Mouse (Mus musculus): Measurements from ENCODE around the gene Tent5c. TPM values are rescaled to one million over a fixed set of nuclear protein-coding genes. Genes with fewer than 3 reads are reported as not detected.

Gene Tent5c
- polyA plus RNA-seq (2014; fragmentation: Nextera tagmentation; extraction: Ambion mirVana): 7.4 and 8.3 TPM in 2 replicates

GRCm38 (mm10) chr3:100489133-100490009, at the start of gene Tent5c:
Tent5c (minus strand) TSS chr3:100489324.
- H3K36me3 ChIP-seq (ENCODE audit: control insufficient read depth, insufficient read depth, low read length): no peaks in the 10 kb centered on the region
- H3K4me2 ChIP-seq: peak within 1 kb of the TSS; percentile 99
- peak within 1 kb of the TSS; percentile 46 for H3K27ac ChIP-seq (ENCODE audit: low read depth, low read length)
- H3K27me3 ChIP-seq (ENCODE audit: control insufficient read depth, insufficient read depth, low read length): peaks cover 10% of the 10 kb centered on the region
- peak within 1 kb of the TSS; percentile 76 for H3K4me3 ChIP-seq (ENCODE audit: low read depth, low read length)
- H3K9ac ChIP-seq (ENCODE audit: low read depth, low read length): peak within 1 kb of the TSS; percentile 75
- whole genome bisulfite sequencing (ENCODE audit: insufficient replicate concordance): under 1% methylated on average over 69 of the region's 73 CpGs
- H3K4me1 ChIP-seq (ENCODE audit: control insufficient read depth, insufficient read depth, low read length): peaks cover 7% of the 10 kb centered on the region; the same call in 1 of the 2 replicates
- peak; percentile 96 for ATAC-seq (replicated peaks; ENCODE audit: insufficient number of reproducible peaks, low FRiP score, low TSS enrichment)
- H3K9me3 ChIP-seq (replicated peaks; ENCODE audit: control insufficient read depth, low read length): no peaks in the 10 kb centered on the region

- Histone ChIP-seq H3K27me3 (ENCODE audit: control insufficient read depth, insufficient read depth, low read length) (no peaks in the 10 kb centered on the region), H3K4me3 (ENCODE audit: low read depth, low read length) (no peak overlapping the region), H3K27ac (ENCODE audit: low read depth, low read length) (no peak overlapping the region), H3K4me1 (ENCODE audit: control insufficient read depth, insufficient read depth, low read length) (no peaks in the 10 kb centered on the region), H3K9ac (ENCODE audit: low read depth, low read length) (no peak overlapping the region), H3K4me2 (no peak overlapping the region), H3K9me3 (replicated peaks; ENCODE audit: control insufficient read depth, low read length) (no peaks in the 10 kb centered on the region), H3K36me3 (ENCODE audit: control insufficient read depth, insufficient read depth, low read length) (no peaks in the 10 kb centered on the region)
- WGBS (ENCODE audit: insufficient replicate concordance): 98% methylated on average over 2 of the region's 2 CpGs
- ATAC-seq (replicated peaks; ENCODE audit: insufficient number of reproducible peaks, low FRiP score, low TSS enrichment): no peak
Observed at GRCm38 (mm10) chr3:100536686-100537085, 47.6 kb upstream of the Tent5c start.

GRCm38 (mm10) chr3:100535902-100536301, 46.8 kb upstream of the Tent5c start:
- H3K36me3 ChIP-seq (ENCODE audit: control insufficient read depth, insufficient read depth, low read length): no peaks in the 10 kb centered on the region
- WGBS (ENCODE audit: insufficient replicate concordance): 59% methylated on average over 4 of the region's 4 CpGs
- no peak for ATAC-seq (replicated peaks; ENCODE audit: insufficient number of reproducible peaks, low FRiP score, low TSS enrichment)
- H3K9me3 ChIP-seq (replicated peaks; ENCODE audit: control insufficient read depth, low read length): no peaks in the 10 kb centered on the region
- no peaks in the 10 kb centered on the region for H3K27me3 ChIP-seq (ENCODE audit: control insufficient read depth, insufficient read depth, low read length)
- H3K4me3 ChIP-seq (ENCODE audit: low read depth, low read length): no peak overlapping the region
- no peaks in the 10 kb centered on the region for H3K4me1 ChIP-seq (ENCODE audit: control insufficient read depth, insufficient read depth, low read length)
- H3K9ac ChIP-seq (ENCODE audit: low read depth, low read length): no peak overlapping the region
- no peak overlapping the region for H3K27ac ChIP-seq (ENCODE audit: low read depth, low read length)
- no peak overlapping the region for H3K4me2 ChIP-seq

- Histone ChIP-seq H3K27me3 (ENCODE audit: control insufficient read depth, insufficient read depth, low read length) (no peaks in the 10 kb centered on the region), H3K4me2 (no peak overlapping the region), H3K27ac (ENCODE audit: low read depth, low read length) (no peak overlapping the region), H3K9ac (ENCODE audit: low read depth, low read length) (no peak overlapping the region), H3K4me1 (ENCODE audit: control insufficient read depth, insufficient read depth, low read length) (no peaks in the 10 kb centered on the region), H3K36me3 (ENCODE audit: control insufficient read depth, insufficient read depth, low read length) (no peaks in the 10 kb centered on the region), H3K9me3 (replicated peaks; ENCODE audit: control insufficient read depth, low read length) (no peaks in the 10 kb centered on the region), H3K4me3 (ENCODE audit: low read depth, low read length) (no peak overlapping the region)
- ATAC-seq (replicated peaks; ENCODE audit: insufficient number of reproducible peaks, low FRiP score, low TSS enrichment): no peak
- 53% methylated on average over 3 of the region's 3 CpGs for WGBS (ENCODE audit: insufficient replicate concordance)
Observed at GRCm38 (mm10) chr3:100535298-100535697, 46.2 kb upstream of the Tent5c start.

GRCm38 (mm10) chr3:100534394-100534793, 45.3 kb upstream of the Tent5c start:
- ATAC-seq (replicated peaks; ENCODE audit: insufficient number of reproducible peaks, low FRiP score, low TSS enrichment): no peak
- Histone ChIP-seq H3K9me3 (replicated peaks; ENCODE audit: control insufficient read depth, low read length) (no peaks in the 10 kb centered on the region), H3K36me3 (ENCODE audit: control insufficient read depth, insufficient read depth, low read length) (no peaks in the 10 kb centered on the region)

GRCm38 (mm10) chr3:100533429-100533828, 44.3 kb upstream of the Tent5c start:
- ATAC-seq (replicated peaks; ENCODE audit: insufficient number of reproducible peaks, low FRiP score, low TSS enrichment): no peak
- no peaks in the 10 kb centered on the region for H3K9me3 ChIP-seq (replicated peaks; ENCODE audit: control insufficient read depth, low read length)
- no peaks in the 10 kb centered on the region for H3K36me3 ChIP-seq (ENCODE audit: control insufficient read depth, insufficient read depth, low read length)
- no peak overlapping the region for H3K4me3 ChIP-seq (ENCODE audit: low read depth, low read length)
- no peak overlapping the region for H3K9ac ChIP-seq (ENCODE audit: low read depth, low read length)
- no peak overlapping the region for H3K4me2 ChIP-seq
- no peaks in the 10 kb centered on the region for H3K4me1 ChIP-seq (ENCODE audit: control insufficient read depth, insufficient read depth, low read length)
- H3K27ac ChIP-seq (ENCODE audit: low read depth, low read length): no peak overlapping the region
- no peaks in the 10 kb centered on the region for H3K27me3 ChIP-seq (ENCODE audit: control insufficient read depth, insufficient read depth, low read length)

More at GRCm38 (mm10) chr3:100534394-100534793, 45.3 kb upstream of the Tent5c start:
- no peak overlapping the region for H3K9ac ChIP-seq (ENCODE audit: low read depth, low read length)
- no peak overlapping the region for H3K27ac ChIP-seq (ENCODE audit: low read depth, low read length)
- WGBS (ENCODE audit: insufficient replicate concordance): 77% methylated on average over 3 of the region's 3 CpGs
- no peak overlapping the region for H3K4me3 ChIP-seq (ENCODE audit: low read depth, low read length)
- H3K27me3 ChIP-seq (ENCODE audit: control insufficient read depth, insufficient read depth, low read length): no peaks in the 10 kb centered on the region
- H3K4me2 ChIP-seq: no peak overlapping the region
- no peaks in the 10 kb centered on the region for H3K4me1 ChIP-seq (ENCODE audit: control insufficient read depth, insufficient read depth, low read length)

GRCm38 (mm10) chr3:100530919-100531318, 41.8 kb upstream of the Tent5c start:
- WGBS (ENCODE audit: insufficient replicate concordance): 85% methylated on average over 5 of the region's 5 CpGs
- Histone ChIP-seq H3K4me3 (ENCODE audit: low read depth, low read length) (no peak overlapping the region), H3K36me3 (ENCODE audit: control insufficient read depth, insufficient read depth, low read length) (no peaks in the 10 kb centered on the region), H3K9ac (ENCODE audit: low read depth, low read length) (no peak overlapping the region), H3K9me3 (replicated peaks; ENCODE audit: control insufficient read depth, low read length) (no peaks in the 10 kb centered on the region), H3K27me3 (ENCODE audit: control insufficient read depth, insufficient read depth, low read length) (no peaks in the 10 kb centered on the region), H3K4me2 (no peak overlapping the region), H3K4me1 (ENCODE audit: control insufficient read depth, insufficient read depth, low read length) (no peaks in the 10 kb centered on the region), H3K27ac (ENCODE audit: low read depth, low read length) (no peak overlapping the region)
- no peak for ATAC-seq (replicated peaks; ENCODE audit: insufficient number of reproducible peaks, low FRiP score, low TSS enrichment)

- H3K9me3 ChIP-seq (replicated peaks; ENCODE audit: control insufficient read depth, low read length): no peaks in the 10 kb centered on the region
- no peak overlapping the region for H3K9ac ChIP-seq (ENCODE audit: low read depth, low read length)
- no peaks in the 10 kb centered on the region for H3K36me3 ChIP-seq (ENCODE audit: control insufficient read depth, insufficient read depth, low read length)
- H3K27ac ChIP-seq (ENCODE audit: low read depth, low read length): no peak overlapping the region
- WGBS (ENCODE audit: insufficient replicate concordance): 76% methylated on average over 7 of the region's 7 CpGs
- no peaks in the 10 kb centered on the region for H3K27me3 ChIP-seq (ENCODE audit: control insufficient read depth, insufficient read depth, low read length)
- no peak overlapping the region for H3K4me3 ChIP-seq (ENCODE audit: low read depth, low read length)
- no peak for ATAC-seq (replicated peaks; ENCODE audit: insufficient number of reproducible peaks, low FRiP score, low TSS enrichment)
- H3K4me2 ChIP-seq: no peak overlapping the region
- H3K4me1 ChIP-seq (ENCODE audit: control insufficient read depth, insufficient read depth, low read length): no peaks in the 10 kb centered on the region
Observed at GRCm38 (mm10) chr3:100530244-100530788, 41.2 kb upstream of the Tent5c start.

All from heart, embryonic 11.5 days (tissue).